Mouse (Mus musculus): ENCODE measurements around the gene Mms19. TPM values are rescaled to one million over a fixed set of nuclear protein-coding genes. Genes with fewer than 3 reads are reported as not detected.

Mms19 gene
- polyA plus RNA-seq, 1 experiment from 2014 or later: 32.2 TPM

DNA sequence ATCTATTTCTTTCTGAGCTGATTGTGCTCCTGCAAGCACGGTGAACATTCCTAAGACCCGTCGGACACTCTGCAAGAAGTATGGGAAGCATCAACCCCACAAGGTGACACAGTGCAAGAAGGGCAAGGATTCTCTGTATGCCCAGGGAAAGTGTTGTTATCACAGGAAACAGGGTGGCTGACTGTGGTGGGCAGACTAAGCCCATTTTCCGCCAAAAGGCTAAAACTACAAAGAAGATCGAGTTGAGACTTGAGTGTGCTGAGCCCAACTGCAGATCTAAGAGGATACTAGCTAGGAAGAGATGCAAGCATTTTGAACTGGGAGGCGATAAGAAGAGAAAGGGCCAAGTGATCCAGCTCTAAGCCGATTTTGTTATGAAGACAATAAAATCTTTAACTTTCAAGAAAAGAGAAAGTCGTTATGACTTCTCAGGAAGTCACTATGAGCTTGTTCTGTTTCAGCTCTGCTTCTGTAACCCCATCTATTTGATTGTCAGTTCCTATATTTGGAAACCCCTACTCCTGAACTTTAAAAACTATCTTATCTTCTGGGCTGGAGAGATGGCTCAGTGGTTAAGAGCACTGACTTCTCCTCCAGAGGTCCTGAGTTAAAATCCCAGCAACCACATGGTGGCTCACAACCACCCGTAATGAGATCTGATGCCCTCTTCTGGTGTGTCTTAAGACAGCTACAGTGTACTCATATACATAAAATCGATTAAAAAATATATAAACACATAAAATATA lies 77.9 kb downstream of the Mms19 start:
- ATAC-seq (ENCODE audit: low FRiP score): no peak
- no peak overlapping the region for H3K27ac ChIP-seq
- 89% methylated on average over 10 of the region's 10 CpGs for WGBS

DNA sequence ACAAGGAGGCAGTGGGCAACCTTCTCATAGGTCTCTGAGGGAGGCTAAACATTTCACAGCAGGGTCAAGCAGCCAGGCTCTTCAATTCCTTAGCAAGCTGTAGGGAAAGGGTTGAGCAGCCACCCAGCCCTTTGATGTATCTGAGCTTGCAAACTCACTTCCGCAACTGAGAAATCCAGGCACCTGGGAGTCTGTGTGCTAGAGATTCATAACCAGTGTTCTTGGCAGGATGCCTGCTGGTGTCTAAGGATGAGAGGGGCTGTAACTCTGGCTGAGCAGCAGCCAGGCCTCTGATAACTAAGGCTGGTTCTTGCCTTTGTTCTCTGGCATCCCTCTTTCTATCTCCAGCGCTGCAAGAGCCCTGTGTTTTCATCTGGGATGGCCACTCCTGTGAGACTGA lies 79.3 kb downstream of the Mms19 start:
- H3K27me3 ChIP-seq: peaks cover 6% of the 10 kb centered on the region; the same call in 1 of the 2 replicates
- ATAC-seq (ENCODE audit: low FRiP score): no peak
- no peaks in the 10 kb centered on the region for H3K36me3 ChIP-seq (replicated peaks)
- no peak overlapping the region; the same call in 1 of the 2 replicates for H3K9ac ChIP-seq
- no peaks in the 10 kb centered on the region for H3K4me1 ChIP-seq
- no peak overlapping the region; the same call in 1 of the 2 replicates for H3K27ac ChIP-seq
- no peaks in the 10 kb centered on the region for H3K9me3 ChIP-seq
- no peak overlapping the region for H3K4me2 ChIP-seq
- WGBS: 57% methylated on average over 2 of the region's 2 CpGs
- H3K4me3 ChIP-seq (replicated peaks): no peak overlapping the region

More for the DNA sequence above, 77.9 kb downstream of the Mms19 start:
- peaks cover 6% of the 10 kb centered on the region; the same call in 1 of the 2 replicates for H3K27me3 ChIP-seq
- no peak overlapping the region for H3K4me3 ChIP-seq (replicated peaks)
- H3K36me3 ChIP-seq (replicated peaks): no peaks in the 10 kb centered on the region
- H3K4me2 ChIP-seq: no peak overlapping the region
- H3K4me1 ChIP-seq: no peaks in the 10 kb centered on the region
- no peaks in the 10 kb centered on the region for H3K9me3 ChIP-seq
- H3K9ac ChIP-seq: no peak overlapping the region

DNA sequence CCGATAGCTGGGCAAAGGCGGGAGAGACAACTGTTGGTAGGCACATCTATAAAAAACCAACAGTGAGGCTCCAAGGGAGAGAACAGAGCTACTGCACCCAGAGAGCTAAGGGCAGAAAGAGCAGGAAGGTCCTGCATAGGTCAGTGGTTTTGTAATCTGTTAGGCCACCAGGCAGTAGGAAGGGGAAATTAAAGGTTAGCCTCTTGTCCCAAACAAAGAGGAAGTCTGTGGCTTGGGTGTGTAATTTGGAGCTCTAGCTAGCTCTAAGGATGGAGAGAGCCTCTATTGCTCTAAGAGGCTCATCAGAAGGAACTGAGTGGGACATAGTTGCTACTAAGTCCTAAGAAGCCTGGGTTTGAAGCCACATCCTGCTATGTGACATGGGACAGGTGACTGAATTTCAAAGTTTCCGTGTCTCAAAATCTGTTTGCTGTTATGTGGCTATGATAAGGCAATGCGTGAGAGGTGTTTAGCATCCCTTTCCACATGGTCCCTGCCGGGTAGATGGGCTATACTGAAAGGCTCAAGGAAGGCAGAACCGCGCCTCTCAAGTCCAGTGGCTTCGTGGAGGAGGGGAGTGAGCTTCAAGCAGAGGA lies 80.4 kb downstream of the Mms19 start:
- H3K9me3 ChIP-seq: no peaks in the 10 kb centered on the region
- H3K9ac ChIP-seq: no peak overlapping the region
- WGBS: 91% methylated on average over 8 of the region's 8 CpGs
- ATAC-seq (ENCODE audit: low FRiP score): no peak
- H3K27ac ChIP-seq: no peak overlapping the region
- peaks cover 6% of the 10 kb centered on the region; the same call in 1 of the 2 replicates for H3K27me3 ChIP-seq
- no peaks in the 10 kb centered on the region for H3K36me3 ChIP-seq (replicated peaks)
- H3K4me3 ChIP-seq (replicated peaks): no peak overlapping the region
- peaks cover 5% of the 10 kb centered on the region for H3K4me1 ChIP-seq
- H3K4me2 ChIP-seq: no peak overlapping the region

DNA sequence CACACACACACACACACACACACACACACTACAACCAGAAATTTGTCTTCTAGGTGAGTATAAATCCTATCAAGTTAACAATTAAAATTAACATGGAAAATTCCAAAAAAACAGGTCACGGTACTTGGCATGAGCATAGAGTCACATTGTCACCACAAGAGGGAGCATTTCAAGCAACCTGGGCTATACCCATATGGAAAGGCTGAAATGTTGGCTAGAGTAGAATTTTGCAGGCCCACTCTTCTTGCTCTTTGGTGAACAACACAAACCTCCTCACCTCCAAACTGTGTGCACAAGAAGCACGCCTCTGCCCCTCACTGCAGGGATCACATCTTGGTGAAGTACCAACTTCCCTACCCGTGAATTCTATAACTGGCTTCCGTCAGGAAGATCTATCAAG lies 82.1 kb downstream of the Mms19 start:
- Histone ChIP-seq H3K9me3 (no peaks in the 10 kb centered on the region), H3K27ac (no peak overlapping the region), H3K4me2 (no peak overlapping the region), H3K27me3 (peaks cover 6% of the 10 kb centered on the region; the same call in 1 of the 2 replicates), H3K36me3 (replicated peaks) (no peaks in the 10 kb centered on the region), H3K4me3 (replicated peaks) (no peak overlapping the region), H3K4me1 (peaks cover 17% of the 10 kb centered on the region), H3K9ac (no peak overlapping the region)
- 46% methylated on average over 4 of the region's 4 CpGs for WGBS
- no peak for ATAC-seq (ENCODE audit: low FRiP score)

DNA sequence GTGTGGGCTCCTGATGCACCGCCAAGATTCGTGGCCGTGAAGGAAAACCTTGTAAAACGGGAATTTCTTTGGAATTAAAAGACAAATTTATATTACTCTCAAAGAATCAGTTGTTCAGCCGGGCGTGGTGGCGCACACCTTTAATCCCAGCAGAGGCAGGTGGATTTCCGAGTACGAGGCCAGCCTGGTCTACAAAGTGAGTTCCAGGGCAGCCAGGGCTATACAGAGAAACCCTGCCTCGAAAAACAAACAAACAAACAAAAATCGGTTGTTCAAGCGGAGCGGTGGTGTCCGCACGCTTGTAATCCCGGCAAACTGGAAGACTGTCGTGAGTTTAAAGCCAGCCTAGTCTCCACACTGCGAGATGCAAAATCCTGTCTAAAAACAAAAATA lies 84.6 kb downstream of the Mms19 start:
- 22% methylated on average over 18 of the region's 18 CpGs for WGBS
- peak; percentile 39; the same call in 1 of the 2 replicates for ATAC-seq (ENCODE audit: low FRiP score)
- Histone ChIP-seq H3K9ac (peak overlapping the region; percentile 63), H3K9me3 (no peaks in the 10 kb centered on the region), H3K4me1 (peaks cover 17% of the 10 kb centered on the region), H3K4me3 (replicated peaks) (peak overlapping the region; percentile 72), H3K36me3 (replicated peaks) (peaks cover 4% of the 10 kb centered on the region; the same call in 1 of the 2 replicates), H3K27me3 (peaks cover 3% of the 10 kb centered on the region; the same call in 1 of the 2 replicates), H3K27ac (0 out of 2 replicates have a peak overlapping the region, but pooled peaks have one; percentile 13), H3K4me2 (peak overlapping the region; percentile 87)

DNA sequence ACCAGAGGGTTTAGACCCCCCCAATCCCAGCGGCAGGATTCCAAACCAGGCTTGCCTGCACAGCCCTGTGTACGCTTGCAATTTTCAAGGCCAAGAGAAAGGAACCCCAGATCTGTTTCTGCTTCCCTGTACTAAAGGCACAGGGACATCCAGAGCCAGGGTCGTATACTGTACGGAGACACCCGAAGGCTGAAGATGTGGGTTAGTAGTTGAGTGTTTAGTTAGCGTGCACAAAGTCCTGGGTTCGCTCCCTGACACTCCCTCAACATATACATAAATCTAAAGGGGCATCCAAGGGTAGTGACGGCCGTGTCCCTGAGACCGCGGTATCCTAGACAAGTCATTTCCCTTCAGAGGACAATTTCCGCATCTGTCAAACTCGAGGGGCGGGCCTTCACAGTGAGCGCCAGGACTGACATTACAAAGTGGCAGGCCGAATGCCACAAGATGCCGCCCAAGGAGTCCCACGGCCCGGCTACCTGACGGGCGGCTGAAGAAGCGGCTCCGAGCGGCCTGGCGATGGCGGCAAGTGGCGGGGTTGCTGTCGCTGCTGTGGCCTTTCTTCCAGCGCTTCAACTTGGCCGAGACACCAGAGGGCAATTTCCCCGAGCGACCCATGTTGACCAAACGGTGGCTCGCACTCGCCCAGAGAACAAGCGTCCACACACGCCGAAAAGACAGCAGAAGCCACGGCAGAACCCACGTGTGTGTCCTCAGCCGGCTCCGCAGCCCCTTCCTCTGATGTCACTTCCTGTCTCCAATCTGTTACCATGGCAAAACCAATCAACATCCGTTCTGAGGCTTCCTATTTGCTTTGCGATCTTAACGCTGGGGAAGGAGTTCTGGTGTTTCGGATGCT lies 85.3 kb downstream of the Mms19 start, which contains the start of gene Rrp12:
Gene Rrp12, minus strand, starts transcription at position 714 of the 859 bp plus-strand sequence.
- Histone ChIP-seq H3K36me3 (replicated peaks) (peaks cover 4% of the 10 kb centered on the region; the same call in 1 of the 2 replicates), H3K9me3 (no peaks in the 10 kb centered on the region), H3K27me3 (peaks cover 3% of the 10 kb centered on the region; the same call in 1 of the 2 replicates), H3K4me1 (peaks cover 17% of the 10 kb centered on the region), H3K4me2 (peak within 1 kb of the TSS; percentile 87), H3K4me3 (replicated peaks) (peak within 1 kb of the TSS; percentile 72), H3K9ac (peak within 1 kb of the TSS; percentile 63), H3K27ac (0 out of 2 replicates have a peak within 1 kb of the TSS, but pooled peaks have one; percentile 13)
- WGBS: 1% methylated on average over 46 of the region's 46 CpGs
- ATAC-seq (ENCODE audit: low FRiP score): peak; percentile 95

DNA sequence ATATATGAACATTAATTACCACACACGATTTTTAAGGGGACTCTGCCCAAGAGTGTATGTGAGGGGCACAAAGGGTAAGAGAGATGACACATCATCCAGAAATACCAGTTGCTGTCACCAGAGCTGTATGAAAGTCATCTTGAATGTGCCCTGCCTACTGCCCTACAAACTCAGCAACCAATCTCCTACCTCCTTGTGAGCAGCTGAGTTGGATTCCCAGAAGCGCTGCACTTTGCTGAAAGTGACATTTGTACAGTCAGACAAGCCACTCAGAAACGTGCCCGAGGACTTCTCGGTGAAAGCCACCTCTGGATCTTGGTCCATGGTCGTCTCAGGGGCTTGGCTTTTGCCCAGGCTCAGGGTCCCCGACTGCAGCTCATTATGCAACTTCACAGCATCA lies 86.0 kb downstream of the Mms19 start:
- H3K27ac ChIP-seq: no peak overlapping the region
- peaks cover 9% of the 10 kb centered on the region for H3K36me3 ChIP-seq (replicated peaks)
- no peak for ATAC-seq (ENCODE audit: low FRiP score)
- peak overlapping the region; percentile 72 for H3K4me3 ChIP-seq (replicated peaks)
- H3K4me1 ChIP-seq: peaks cover 17% of the 10 kb centered on the region
- peak overlapping the region; percentile 63 for H3K9ac ChIP-seq
- no peaks in the 10 kb centered on the region for H3K27me3 ChIP-seq
- H3K9me3 ChIP-seq: no peaks in the 10 kb centered on the region
- 41% methylated on average over 7 of the region's 7 CpGs for WGBS
- peak overlapping the region; percentile 87 for H3K4me2 ChIP-seq

Other genes starting within 250 kb of the Mms19 start
- 11.0 and 14.0 TPM in 2 replicates for gene Slit1, start 237.5 kb downstream of the Mms19 start, polyA plus RNA-seq (2016; fragmentation: Nextera tagmentation; extraction: Ambion mirVana)
- gene Arhgap19, start 179.1 kb downstream of the Mms19 start, polyA plus RNA-seq (2016; fragmentation: Nextera tagmentation; extraction: Ambion mirVana): 36.0 and 38.8 TPM in 2 replicates
- 18.1 and 20.5 TPM in 2 replicates for gene Frat1, start 151.2 kb downstream of the Mms19 start, polyA plus RNA-seq (2016; fragmentation: Nextera tagmentation; extraction: Ambion mirVana)
- gene Frat2, start 133.0 kb downstream of the Mms19 start, polyA plus RNA-seq (2016; fragmentation: Nextera tagmentation; extraction: Ambion mirVana): 19.3 and 22.7 TPM in 2 replicates
- gene Rrp12, start 85.0 kb downstream of the Mms19 start, polyA plus RNA-seq (2016; fragmentation: Nextera tagmentation; extraction: Ambion mirVana): 24.3 and 28.1 TPM in 2 replicates
- 621 and 639 TPM in 2 replicates for gene Pgam1, start 69.2 kb downstream of the Mms19 start, polyA plus RNA-seq (2016; fragmentation: Nextera tagmentation; extraction: Ambion mirVana)
- 77.7 and 83.2 TPM in 2 replicates for gene Exosc1, start 47.7 kb downstream of the Mms19 start, polyA plus RNA-seq (2016; fragmentation: Nextera tagmentation; extraction: Ambion mirVana)
- 79.5 and 82.5 TPM in 2 replicates for gene Zdhhc16, start 47.7 kb downstream of the Mms19 start, polyA plus RNA-seq (2016; fragmentation: Nextera tagmentation; extraction: Ambion mirVana)
- 7.1 and 7.8 TPM in 2 replicates for gene Ubtd1, start 606 bp upstream of the Mms19 start, polyA plus RNA-seq (2016; fragmentation: Nextera tagmentation; extraction: Ambion mirVana)
- gene Ankrd2, start 54.8 kb upstream of the Mms19 start, polyA plus RNA-seq (2016; fragmentation: Nextera tagmentation; extraction: Ambion mirVana): 0.28 and 0.49 TPM in 2 replicates
- 1.1 and 1.5 TPM in 2 replicates for gene Hoga1, start 64.5 kb upstream of the Mms19 start, polyA plus RNA-seq (2016; fragmentation: Nextera tagmentation; extraction: Ambion mirVana)
- gene 4933411K16Rik, start 71.1 kb upstream of the Mms19 start, polyA plus RNA-seq (2016; fragmentation: Nextera tagmentation; extraction: Ambion mirVana): 0.14 TPM in 2 replicates
- 73.4 and 75.1 TPM in 2 replicates for gene Morn4, start 105.2 kb upstream of the Mms19 start, polyA plus RNA-seq (2016; fragmentation: Nextera tagmentation; extraction: Ambion mirVana)
- 31.0 and 32.0 TPM in 2 replicates for gene Pi4k2a, start 109.3 kb upstream of the Mms19 start, polyA plus RNA-seq (2016; fragmentation: Nextera tagmentation; extraction: Ambion mirVana)
- 10.4 and 10.5 TPM in 2 replicates for gene Avpi1, start 147.9 kb upstream of the Mms19 start, polyA plus RNA-seq (2016; fragmentation: Nextera tagmentation; extraction: Ambion mirVana)
- 3.5 and 4.2 TPM in 2 replicates for gene Marveld1, start 166.2 kb upstream of the Mms19 start, polyA plus RNA-seq (2016; fragmentation: Nextera tagmentation; extraction: Ambion mirVana)
- 42.9 and 47.3 TPM in 2 replicates for gene Zfyve27, start 182.8 kb upstream of the Mms19 start, polyA plus RNA-seq (2016; fragmentation: Nextera tagmentation; extraction: Ambion mirVana)
- 0.13 and 0.17 TPM in 2 replicates for gene Sfrp5, start 221.1 kb upstream of the Mms19 start, polyA plus RNA-seq (2016; fragmentation: Nextera tagmentation; extraction: Ambion mirVana)